Mouse (Mus musculus): ENCODE results near the gene Cct7. TPM values are rescaled to one million over a fixed set of nuclear protein-coding genes. Genes with fewer than 3 reads are reported as not detected.

Gene Cct7
- polyA plus RNA-seq, 2 experiments, result 247 to 417 TPM

GRCm38 (mm10) chr6:85471962-85472361, 20.6 kb downstream of the Cct7 start:
- H3K9me3 ChIP-seq (ENCODE audit: control insufficient read depth, low read length), result no peaks in the 10 kb centered on the region
- H3K4me2 ChIP-seq (replicated peaks; ENCODE audit: low read depth, low read length, severe bottlenecking), result no peak overlapping the region
- ATAC-seq (ENCODE audit: low FRiP score, low read depth) (no peak), DNase-seq (ENCODE audit: low spot score) (no peak)
- no peak overlapping the region for H3K4me3 ChIP-seq (replicated peaks; ENCODE audit: low read length)
- peaks cover 26% of the 10 kb centered on the region for H3K36me3 ChIP-seq (ENCODE audit: control insufficient read depth, insufficient read depth, low read length)
- H3K27me3 ChIP-seq (ENCODE audit: control insufficient read depth, insufficient read depth, low read length), result no peaks in the 10 kb centered on the region
- H3K9ac ChIP-seq (ENCODE audit: low read depth, low read length, severe bottlenecking), result no peak overlapping the region
- WGBS, result 54% methylated on average over 8 of the region's 8 CpGs
- no peak for TF ChIP-seq POLR2A (IDR thresholded peaks at IDR 0.05; ENCODE audit: borderline replicate concordance, extremely low read depth, insufficient read depth, insufficient read length)
- no peaks in the 10 kb centered on the region for H3K4me1 ChIP-seq (ENCODE audit: control insufficient read depth, insufficient read depth, low read length)
- no peak overlapping the region for H3K27ac ChIP-seq (replicated peaks; ENCODE audit: low read depth, low read length)

DNA sequence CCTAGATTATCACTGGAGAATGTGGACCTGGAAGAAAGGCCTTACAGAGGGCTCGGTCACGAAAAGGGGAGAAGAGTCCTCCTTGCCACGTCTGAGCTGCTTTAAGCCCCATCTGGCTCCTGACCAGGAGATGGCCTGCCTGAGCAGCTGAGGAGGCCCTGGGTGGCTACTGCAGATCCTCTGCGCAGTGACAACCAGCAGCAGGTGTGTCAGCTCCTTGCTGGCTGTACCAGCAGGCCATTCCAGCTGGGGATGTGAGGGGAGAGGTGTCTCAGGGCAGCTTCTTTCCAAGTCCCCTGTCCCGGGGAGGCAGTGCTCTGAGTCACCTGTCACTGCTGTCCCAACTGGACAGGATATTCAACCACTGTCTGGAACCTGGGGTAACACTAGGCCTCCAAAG, 21.2 kb downstream of the Cct7 start:
- no peak overlapping the region for H3K4me3 ChIP-seq (replicated peaks; ENCODE audit: low read length)
- H3K27ac ChIP-seq (replicated peaks; ENCODE audit: low read depth, low read length), result no peak overlapping the region
- no peaks in the 10 kb centered on the region for H3K4me1 ChIP-seq (ENCODE audit: control insufficient read depth, insufficient read depth, low read length)
- H3K9me3 ChIP-seq (ENCODE audit: control insufficient read depth, low read length), result no peaks in the 10 kb centered on the region
- no peak overlapping the region for H3K4me2 ChIP-seq (replicated peaks; ENCODE audit: low read depth, low read length, severe bottlenecking)
- H3K27me3 ChIP-seq (ENCODE audit: control insufficient read depth, insufficient read depth, low read length), result no peaks in the 10 kb centered on the region
- no peak for TF ChIP-seq POLR2A (IDR thresholded peaks at IDR 0.05; ENCODE audit: borderline replicate concordance, extremely low read depth, insufficient read depth, insufficient read length)
- 59% methylated on average over 5 of the region's 5 CpGs for WGBS
- DNase-seq (ENCODE audit: low spot score), result no peak
- H3K36me3 ChIP-seq (ENCODE audit: control insufficient read depth, insufficient read depth, low read length), result peaks cover 20% of the 10 kb centered on the region
- H3K9ac ChIP-seq (ENCODE audit: low read depth, low read length, severe bottlenecking), result no peak overlapping the region
- ATAC-seq (ENCODE audit: low FRiP score, low read depth), result no peak

DNA sequence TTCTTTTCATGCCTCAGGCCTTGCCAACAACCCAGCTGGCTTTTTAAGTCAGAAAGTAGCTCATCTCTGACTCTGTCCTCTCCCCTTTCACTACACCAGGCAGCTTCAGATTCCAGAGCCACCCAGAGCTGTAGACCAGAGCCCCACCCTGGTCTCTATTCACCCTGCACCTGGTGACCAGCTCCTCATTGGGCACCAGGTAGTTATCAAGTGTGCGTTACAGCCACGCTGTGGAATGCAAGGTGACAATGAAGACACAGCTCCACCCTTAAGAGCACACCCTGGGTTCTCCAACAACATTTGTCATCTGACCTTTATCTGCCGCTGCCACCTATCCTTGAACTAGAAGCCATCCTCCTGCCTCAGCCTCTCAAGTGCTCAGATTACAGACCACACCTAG, 24.3 kb downstream of the Cct7 start:
- no peaks in the 10 kb centered on the region for H3K36me3 ChIP-seq (ENCODE audit: control insufficient read depth, insufficient read depth, low read length)
- 71% methylated on average over 3 of the region's 3 CpGs for WGBS
- H3K4me1 ChIP-seq (ENCODE audit: control insufficient read depth, insufficient read depth, low read length), result no peaks in the 10 kb centered on the region
- H3K4me2 ChIP-seq (replicated peaks; ENCODE audit: low read depth, low read length, severe bottlenecking), result no peak overlapping the region
- H3K9ac ChIP-seq (ENCODE audit: low read depth, low read length, severe bottlenecking), result no peak overlapping the region
- H3K4me3 ChIP-seq (replicated peaks; ENCODE audit: low read length), result no peak overlapping the region
- no peaks in the 10 kb centered on the region for H3K27me3 ChIP-seq (ENCODE audit: control insufficient read depth, insufficient read depth, low read length)
- ATAC-seq (ENCODE audit: low FRiP score, low read depth), result no peak
- no peak for TF ChIP-seq POLR2A (IDR thresholded peaks at IDR 0.05; ENCODE audit: borderline replicate concordance, extremely low read depth, insufficient read depth, insufficient read length)
- no peak for DNase-seq (ENCODE audit: low spot score)
- no peaks in the 10 kb centered on the region for H3K9me3 ChIP-seq (ENCODE audit: control insufficient read depth, low read length)
- no peak overlapping the region for H3K27ac ChIP-seq (replicated peaks; ENCODE audit: low read depth, low read length)

GRCm38 (mm10) chr6:85477366-85477917, 26.1 kb downstream of the Cct7 start:
- Histone ChIP-seq H3K36me3 (ENCODE audit: control insufficient read depth, insufficient read depth, low read length) (no peaks in the 10 kb centered on the region), H3K27me3 (ENCODE audit: control insufficient read depth, insufficient read depth, low read length) (no peaks in the 10 kb centered on the region; the same call in 1 of the 2 replicates), H3K4me2 (replicated peaks; ENCODE audit: low read depth, low read length, severe bottlenecking) (no peak overlapping the region), H3K27ac (replicated peaks; ENCODE audit: low read depth, low read length) (no peak overlapping the region), H3K4me3 (replicated peaks; ENCODE audit: low read length) (no peak overlapping the region), H3K4me1 (ENCODE audit: control insufficient read depth, insufficient read depth, low read length) (no peaks in the 10 kb centered on the region), H3K9me3 (ENCODE audit: control insufficient read depth, low read length) (no peaks in the 10 kb centered on the region), H3K9ac (ENCODE audit: low read depth, low read length, severe bottlenecking) (no peak overlapping the region)
- ATAC-seq (ENCODE audit: low FRiP score, low read depth), result peak; percentile 53; the same call in 1 of the 2 replicates
- 33% methylated on average over 10 of the region's 10 CpGs for WGBS
- no peak for DNase-seq (ENCODE audit: low spot score)
- no peak for TF ChIP-seq POLR2A (IDR thresholded peaks at IDR 0.05; ENCODE audit: borderline replicate concordance, extremely low read depth, insufficient read depth, insufficient read length)

GRCm38 (mm10) chr6:85478416-85478815, 27.1 kb downstream of the Cct7 start:
- 42% methylated on average over 14 of the region's 14 CpGs for WGBS
- H3K4me2 ChIP-seq (replicated peaks; ENCODE audit: low read depth, low read length, severe bottlenecking), result no peak overlapping the region
- H3K9me3 ChIP-seq (ENCODE audit: control insufficient read depth, low read length), result no peaks in the 10 kb centered on the region
- no peaks in the 10 kb centered on the region for H3K36me3 ChIP-seq (ENCODE audit: control insufficient read depth, insufficient read depth, low read length)
- H3K27me3 ChIP-seq (ENCODE audit: control insufficient read depth, insufficient read depth, low read length), result peaks cover 5% of the 10 kb centered on the region; the same call in 1 of the 2 replicates
- no peaks in the 10 kb centered on the region for H3K4me1 ChIP-seq (ENCODE audit: control insufficient read depth, insufficient read depth, low read length)
- H3K27ac ChIP-seq (replicated peaks; ENCODE audit: low read depth, low read length), result no peak overlapping the region
- TF ChIP-seq POLR2A (IDR thresholded peaks at IDR 0.05; ENCODE audit: borderline replicate concordance, extremely low read depth, insufficient read depth, insufficient read length), result no peak
- H3K9ac ChIP-seq (ENCODE audit: low read depth, low read length, severe bottlenecking), result no peak overlapping the region
- H3K4me3 ChIP-seq (replicated peaks; ENCODE audit: low read length), result no peak overlapping the region
- no peak for ATAC-seq (ENCODE audit: low FRiP score, low read depth)
- no peak for DNase-seq (ENCODE audit: low spot score)

Measured in limb, embryonic 14.5 days (tissue).